Mouse (Mus musculus) myocyte (in vitro differentiated cells): ENCODE measurements around the gene Gm26920. TPM values are rescaled to one million over a fixed set of nuclear protein-coding genes. Genes with fewer than 3 reads are reported as not detected.

Source experiments
- H3K27me3 ChIP-seq: one replicate; pipeline ENCODE4 v1.6.1; 2011; ENCODE audit not compliant: control insufficient read depth, insufficient read depth, insufficient read length
- H3K36me3 ChIP-seq: one replicate; pipeline ENCODE4 v1.6.1; 2011; ENCODE audit not compliant: control insufficient read depth, insufficient read depth
- H3K4me2 ChIP-seq: one replicate; pipeline ENCODE4 v1.6.1; 2011; ENCODE audit warnings: low read depth, control low read depth
- H3K4me3 ChIP-seq: one replicate; pipeline ENCODE4 v1.5.1; 2011; ENCODE audit warnings: mild to moderate bottlenecking, control low read depth, moderate library complexity
- H3K79me2 ChIP-seq: one replicate; pipeline ENCODE4 v1.6.1; 2011; ENCODE audit not compliant: control insufficient read depth, insufficient read depth
- H3ac ChIP-seq: one replicate; pipeline ENCODE4 v1.6.1; 2011; ENCODE audit not compliant: control insufficient read depth, insufficient read length
- CEBPB ChIP-seq: IDR thresholded peaks from 2 replicates; pipeline ENCODE4 v1.6.1; 2011; ENCODE audit warnings: mild to moderate bottlenecking, moderate library complexity; ENCODE audit not compliant: poor library complexity, insufficient read depth, severe bottlenecking
- E2F4 ChIP-seq: IDR thresholded peaks from one replicate; pipeline ENCODE4 v1.6.1; 2011; ENCODE audit warnings: mild to moderate bottlenecking, control low read depth, moderate library complexity; ENCODE audit not compliant: insufficient read depth
- MAX ChIP-seq: IDR thresholded peaks from one replicate; pipeline ENCODE4 v1.6.1; 2011; ENCODE audit warnings: low read depth, mild to moderate bottlenecking, control low read depth
- MYOD1 ChIP-seq, 3 experiments: IDR thresholded peaks; one replicate each; pipeline ENCODE4 v1.6.1; 2011; ENCODE audit warnings: control low read depth in 2 of 3, low read depth in 2 of 3, mild to moderate bottlenecking in 2 of 3, moderate library complexity in 1 of 3; ENCODE audit not compliant: insufficient read length in 2 of 3, control insufficient read depth in 1 of 3
- MYOG ChIP-seq, 3 experiments: IDR thresholded peaks; one replicate each; pipeline ENCODE4 v1.6.1; 2011; ENCODE audit warnings: control low read depth in 2 of 3, low read depth in 2 of 3, mild to moderate bottlenecking in 2 of 3; ENCODE audit not compliant: insufficient read length in 2 of 3, control insufficient read depth in 1 of 3, insufficient read depth in 1 of 3
- POLR2A ChIP-seq: IDR thresholded peaks from one replicate; pipeline ENCODE4 v1.6.1; 2011; ENCODE audit warnings: low read depth, mild to moderate bottlenecking, control low read depth, moderate library complexity; ENCODE audit not compliant: insufficient read length
- POLR2AphosphoS2 ChIP-seq: IDR thresholded peaks from one replicate; pipeline ENCODE4 v1.6.1; 2011; ENCODE audit warnings: low read depth, control low read depth; ENCODE audit not compliant: insufficient read length
- REST ChIP-seq: IDR thresholded peaks from one replicate; pipeline ENCODE4 v1.6.1; 2011; ENCODE audit warnings: mild to moderate bottlenecking, control low read depth, moderate library complexity; ENCODE audit not compliant: insufficient read depth, insufficient read length
- SRF ChIP-seq: IDR thresholded peaks from one replicate; pipeline ENCODE4 v1.6.1; 2011; ENCODE audit warnings: low read depth; ENCODE audit not compliant: control insufficient read depth, insufficient read length
- TCF12 ChIP-seq: IDR thresholded peaks from one replicate; pipeline ENCODE4 v1.6.1; 2011; ENCODE audit warnings: mild to moderate bottlenecking, control low read depth; ENCODE audit not compliant: poor library complexity, insufficient read depth, severe bottlenecking
- TCF3 ChIP-seq: IDR thresholded peaks from one replicate; pipeline ENCODE4 v1.6.1; 2011; ENCODE audit warnings: low read depth, control low read depth; ENCODE audit not compliant: insufficient read length
- USF1 ChIP-seq: IDR thresholded peaks from one replicate; pipeline ENCODE4 v1.6.1; 2011; ENCODE audit warnings: low read depth, mild to moderate bottlenecking, control low read depth, moderate library complexity
- polyA plus RNA-seq: library from polyadenylated mRNA; unstranded; fragments of >200 nt; fragmentation: generic; extraction: Trizol; gene quantifications from one replicate; pipeline ENCODE4 v1.2.1, GENCODE M21; 2012; ENCODE audit warnings: missing spikeins

The Gm26920 gene
- polyA plus RNA-seq, 1 experiment = 0.32 TPM

- Histone ChIP-seq H3K36me3 (peaks cover 70% of the 10 kb centered on the region), H3K79me2 (no peaks in the 10 kb centered on the region), H3K4me2 (no peak overlapping the region), H3K27me3 (no peaks in the 10 kb centered on the region), H3ac (no peak overlapping the region), H3K4me3 (no peak overlapping the region)
- TF ChIP-seq TCF12 = no peak
- no peak for TF ChIP-seq SRF
- no peak for TF ChIP-seq MYOD1 (IDR thresholded peaks at IDR 0.05; ENCODE audit: control insufficient read depth in 1 of 3, insufficient read length in 2 of 3, low read depth in 2 of 3)
- TF ChIP-seq USF1 = no peak
- TF ChIP-seq TCF3 = no peak
- no peak for TF ChIP-seq CEBPB
- no peak for TF ChIP-seq REST
- no peak for TF ChIP-seq MYOG (IDR thresholded peaks at IDR 0.05; ENCODE audit: control insufficient read depth in 1 of 3, insufficient read depth in 1 of 3, insufficient read length in 2 of 3, low read depth in 2 of 3)
- no peak for TF ChIP-seq POLR2AphosphoS2
- TF ChIP-seq MAX = no peak
- no peak for TF ChIP-seq POLR2A
Observed at GRCm38 (mm10) chr7:30023324-30023723, 66.9 kb downstream of the Gm26920 start.

DNA sequence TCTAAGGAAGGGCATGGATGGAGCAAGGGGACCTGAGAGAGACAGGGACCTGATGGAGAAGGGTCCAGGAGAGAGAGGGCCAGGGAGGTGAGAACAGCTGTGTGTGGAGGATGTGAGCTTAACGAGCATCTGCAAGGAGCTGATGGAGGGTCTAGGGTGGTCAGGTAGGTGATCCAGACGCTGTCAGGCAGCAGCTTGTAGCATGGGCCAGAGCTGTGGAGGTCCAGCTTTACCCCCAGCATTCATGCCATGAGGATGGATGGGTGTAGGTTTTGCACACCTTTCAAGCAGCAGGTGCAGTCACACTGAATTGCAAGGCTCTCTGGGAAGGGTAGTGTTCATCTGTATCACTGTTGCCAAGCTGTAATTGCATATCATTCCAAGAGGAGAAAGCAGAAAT lies 70.7 kb downstream of the Gm26920 start:
- peak; percentile 14 for TF ChIP-seq POLR2A
- no peak for TF ChIP-seq MAX
- TF ChIP-seq POLR2AphosphoS2 = peak; percentile 70

DNA sequence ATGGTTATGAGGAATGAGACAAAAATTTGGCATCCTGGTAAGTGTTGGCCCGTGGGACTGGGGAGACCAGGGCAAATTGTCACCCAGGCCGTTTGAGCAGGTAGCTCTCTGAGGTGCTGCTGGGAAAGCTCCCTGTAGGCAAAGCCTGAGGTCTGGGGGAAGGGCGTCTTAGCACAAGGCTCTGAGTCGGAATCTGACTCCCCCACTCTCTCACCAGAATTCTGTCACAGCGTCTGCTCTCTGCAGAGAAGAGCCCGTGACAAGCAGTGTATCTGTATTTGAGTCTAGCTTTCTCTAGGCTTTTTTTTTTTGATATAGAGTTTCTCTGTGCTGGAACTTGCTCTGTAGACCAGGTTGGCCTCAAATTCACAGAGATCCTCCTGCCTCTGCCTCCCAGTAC lies 73.0 kb downstream of the Gm26920 start:
- TF ChIP-seq MAX = no peak
- TF ChIP-seq REST = no peak
- no peak for TF ChIP-seq POLR2A
- TF ChIP-seq MYOD1 (IDR thresholded peaks at IDR 0.05; ENCODE audit: control insufficient read depth in 1 of 3, insufficient read length in 2 of 3, low read depth in 2 of 3) = no peak
- no peak for TF ChIP-seq SRF
- TF ChIP-seq TCF12 = no peak
- TF ChIP-seq E2F4 = no peak
- TF ChIP-seq CEBPB = no peak
- TF ChIP-seq TCF3 = no peak
- no peak for TF ChIP-seq POLR2AphosphoS2
- no peak for TF ChIP-seq MYOG (IDR thresholded peaks at IDR 0.05; ENCODE audit: control insufficient read depth in 1 of 3, insufficient read depth in 1 of 3, insufficient read length in 2 of 3, low read depth in 2 of 3)
- no peak for TF ChIP-seq USF1
- Histone ChIP-seq H3K4me3 (no peak overlapping the region), H3K79me2 (peaks cover 33% of the 10 kb centered on the region), H3K4me2 (no peak overlapping the region), H3ac (no peak overlapping the region), H3K27me3 (no peaks in the 10 kb centered on the region), H3K36me3 (peaks cover 67% of the 10 kb centered on the region)

More for the DNA sequence above, 70.7 kb downstream of the Gm26920 start:
- H3K4me3 ChIP-seq = no peak overlapping the region
- no peak overlapping the region for H3K4me2 ChIP-seq
- H3K27me3 ChIP-seq = no peaks in the 10 kb centered on the region
- no peak overlapping the region for H3ac ChIP-seq
- peaks cover 11% of the 10 kb centered on the region for H3K79me2 ChIP-seq
- H3K36me3 ChIP-seq = peaks cover 74% of the 10 kb centered on the region

GRCm38 (mm10) chr7:30012956-30013363 lies 77.2 kb downstream of the Gm26920 start:
- Histone ChIP-seq H3K4me3 (no peak overlapping the region), H3K27me3 (no peaks in the 10 kb centered on the region)
- TF ChIP-seq POLR2AphosphoS2 (peak; percentile 25), SRF (no peak), MYOD1 (IDR thresholded peaks at IDR 0.05; ENCODE audit: control insufficient read depth in 1 of 3, insufficient read length in 2 of 3, low read depth in 2 of 3) (no peak), CEBPB (no peak), E2F4 (no peak)

GRCm38 (mm10) chr7:30010551-30011195 lies 79.5 kb downstream of the Gm26920 start:
- peaks cover 44% of the 10 kb centered on the region for H3K79me2 ChIP-seq
- H3K4me3 ChIP-seq = no peak overlapping the region
- H3K4me2 ChIP-seq = peak overlapping the region; percentile 88
- no peaks in the 10 kb centered on the region for H3K27me3 ChIP-seq
- TF ChIP-seq MYOG (IDR thresholded peaks at IDR 0.05; ENCODE audit: control insufficient read depth in 1 of 3, insufficient read depth in 1 of 3, insufficient read length in 2 of 3, low read depth in 2 of 3) = no peak
- no peak for TF ChIP-seq MAX
- peak in 2 of 3 experiments; percentile 44 to 74 for TF ChIP-seq MYOD1 (IDR thresholded peaks at IDR 0.05; ENCODE audit: control insufficient read depth in 1 of 3, insufficient read length in 2 of 3, low read depth in 2 of 3)
- TF ChIP-seq POLR2A = peak; percentile 43
- TF ChIP-seq CEBPB = no peak
- no peak for TF ChIP-seq SRF
- H3K36me3 ChIP-seq = peaks cover 23% of the 10 kb centered on the region
- no peak overlapping the region for H3ac ChIP-seq

More at GRCm38 (mm10) chr7:30012956-30013363, 77.2 kb downstream of the Gm26920 start:
- Histone ChIP-seq H3K79me2 (peaks cover 44% of the 10 kb centered on the region), H3K4me2 (no peak overlapping the region), H3K36me3 (peaks cover 41% of the 10 kb centered on the region), H3ac (no peak overlapping the region)
